Mouse (Mus musculus): ENCODE data around the gene Pigk.
A peak's percentile ranks its signal among the peaks of the same experiment; 100 is the strongest.
"Not testable (repeated sequence)": the region's sequence is repeated elsewhere in the genome, so short reads cannot be mapped to it uniquely, and the experiment has no call there.

Gene Pigk

GRCm38 (mm10) chr3:152713991-152714902 lies at the start of gene Pigk:
Gene Pigk, plus strand, starts transcription at chr3:152714100.
- peak; percentile 90 to 94 for DNase-seq

GRCm38 (mm10) chr3:152666991-152667355 lies 46.9 kb upstream of the Pigk start:
- DNase-seq = no peak

- DNase-seq = peak in 1 of 2 experiments; percentile 46
Observed at GRCm38 (mm10) chr3:152667356-152668211, 46.3 kb upstream of the Pigk start.

GRCm38 (mm10) chr3:152668239-152668638 lies 45.7 kb upstream of the Pigk start, which contains the start of gene Ak5:
Gene Ak5, minus strand, starts transcription at chr3:152668360.
- DNase-seq = no peak

GRCm38 (mm10) chr3:152668793-152669192 lies 45.1 kb upstream of the Pigk start:
- DNase-seq = no peak

- DNase-seq = no peak
Observed at GRCm38 (mm10) chr3:152669783-152670182, 44.1 kb upstream of the Pigk start.

GRCm38 (mm10) chr3:152674663-152675062 lies 39.2 kb upstream of the Pigk start:
- DNase-seq = no peak

GRCm38 (mm10) chr3:152688532-152688931 lies 25.4 kb upstream of the Pigk start:
- peak; percentile 17 to 35 for DNase-seq

GRCm38 (mm10) chr3:152689105-152689504 lies 24.8 kb upstream of the Pigk start:
- peak; percentile 40 to 66 for DNase-seq

- no peak for DNase-seq
Observed at GRCm38 (mm10) chr3:152694950-152695349, 18.9 kb upstream of the Pigk start.

GRCm38 (mm10) chr3:152698017-152698416 lies 15.9 kb upstream of the Pigk start:
- no peak for DNase-seq

- no peak for DNase-seq
Observed at GRCm38 (mm10) chr3:152699261-152699660, 14.6 kb upstream of the Pigk start.

GRCm38 (mm10) chr3:152701536-152701935 lies 12.4 kb upstream of the Pigk start:
- DNase-seq = not testable (repeated sequence)

- no peak for DNase-seq
Observed at GRCm38 (mm10) chr3:152702274-152702843, 11.5 kb upstream of the Pigk start.

GRCm38 (mm10) chr3:152705826-152706225 lies 8.1 kb upstream of the Pigk start:
- no peak for DNase-seq

GRCm38 (mm10) chr3:152706901-152707300 lies 7.0 kb upstream of the Pigk start:
- no peak for DNase-seq

- DNase-seq = no peak
Observed at GRCm38 (mm10) chr3:152707321-152707823, 6.5 kb upstream of the Pigk start.

- peak in 1 of 2 experiments; percentile 24 for DNase-seq
Observed at GRCm38 (mm10) chr3:152709936-152710335, 4.0 kb upstream of the Pigk start.

- DNase-seq = no peak
Observed at GRCm38 (mm10) chr3:152712957-152713356, 943 bp upstream of the Pigk start.

- no peak for DNase-seq
Observed at GRCm38 (mm10) chr3:152721301-152721700, 7.4 kb downstream of the Pigk start.

- DNase-seq = peak; percentile 29 to 49
Observed at GRCm38 (mm10) chr3:152722836-152723235, 8.9 kb downstream of the Pigk start.

GRCm38 (mm10) chr3:152724446-152724845 lies 10.5 kb downstream of the Pigk start:
- no peak for DNase-seq

- no peak for DNase-seq
Observed at GRCm38 (mm10) chr3:152728238-152728637, 14.3 kb downstream of the Pigk start.
